Mouse (Mus musculus) adrenal gland, postnatal 4 days (tissue): Measurements from ENCODE around the gene Nat10. TPM values are rescaled to one million over a fixed set of nuclear protein-coding genes. Genes with fewer than 3 reads are reported as not detected.

Experiments
- total RNA-seq, 2 experiments: library from RNA; stranded (reverse); gene quantifications; 2 replicates each; pipeline ENCODE4 v1.2.3; 2021

Nat10 gene
- total RNA-seq, 2 experiments from 2014 or later: 71.1 to 72.8 TPM

Other genes with a start within 250 kb of the Nat10 start
- gene Abtb2, start 195.0 kb downstream of the Nat10 start, total RNA-seq: 10 to 100 TPM; 17.3 to 17.5 TPM
- gene Caprin1, start 36.4 kb upstream of the Nat10 start, total RNA-seq: 100 to 1,000 TPM; 486 to 527 TPM
- 10 to 100 TPM; 40.0 to 41.3 TPM for gene Lmo2, start 196.7 kb upstream of the Nat10 start, total RNA-seq